Mouse (Mus musculus) frontal cortex, adult 2 months (tissue): ENCODE results near the gene Usp35. TPM values are rescaled to one million over a fixed set of nuclear protein-coding genes. Genes with fewer than 3 reads are reported as not detected.

ENCODE experiments used
- DNase-seq, 2 experiments: peaks; one replicate each; pipeline ENCODE4 v3.0.0; 2022; ENCODE audit warnings: low spot score in 1 of 2; ENCODE audit errors: extremely low spot score in 1 of 2
- polyA plus RNA-seq: library from polyadenylated mRNA; depleted of rRNA; stranded (reverse); fragments of >200 nt; gene quantifications from 2 replicates; pipeline ENCODE4 v1.2.3, GENCODE M21; 2012; rRNA removed

Gene Usp35
- polyA plus RNA-seq, 1 experiment, result 18.8 TPM

DNA sequence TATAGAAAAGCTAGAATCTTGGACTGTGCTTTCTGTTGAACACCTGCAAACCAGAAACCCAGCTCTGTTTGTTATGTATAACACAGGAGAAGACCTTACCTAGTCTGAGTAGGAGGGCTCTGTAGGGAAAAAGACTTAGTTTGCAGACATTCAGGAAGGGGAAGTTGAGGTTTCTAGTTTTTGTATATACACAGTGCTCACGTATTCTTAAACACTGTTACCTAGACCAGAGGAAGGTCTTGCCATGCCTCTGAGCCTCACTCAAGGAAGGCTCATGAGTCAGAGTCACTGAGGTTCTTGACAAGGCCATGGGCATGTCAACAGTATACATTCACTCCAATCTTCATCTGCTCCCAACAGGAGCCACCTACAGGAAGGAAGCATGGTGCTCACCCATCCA is 60.8 kb downstream of the Usp35 start:
- DNase-seq, result no peak

GRCm38 (mm10) chr7:97270367-97270766 is 61.5 kb downstream of the Usp35 start:
- DNase-seq, result no peak

- no peak for DNase-seq
Measured at GRCm38 (mm10) chr7:97262541-97262940, 69.3 kb downstream of the Usp35 start.

Other genes with a start within 250 kb of the Usp35 start
- gene Kctd21, start 307 bp upstream of the Usp35 start, polyA plus RNA-seq, result 13.5 and 14.0 TPM in 2 replicates
- 10.9 and 12.8 TPM in 2 replicates for gene Alg8, start 39.6 kb upstream of the Usp35 start, polyA plus RNA-seq
- 247 and 298 TPM in 2 replicates for gene Ndufc2, start 68.0 kb upstream of the Usp35 start, polyA plus RNA-seq
- gene Thrsp, start 85.7 kb upstream of the Usp35 start, polyA plus RNA-seq, result 34.7 and 44.7 TPM in 2 replicates
- gene Kctd14, start 119.3 kb upstream of the Usp35 start, polyA plus RNA-seq, result 6.2 and 6.4 TPM in 2 replicates
- gene Ints4, start 148.9 kb upstream of the Usp35 start, polyA plus RNA-seq, result 50.7 and 67.3 TPM in 2 replicates
- gene Aamdc, start 247.5 kb upstream of the Usp35 start, polyA plus RNA-seq, result 56.3 and 59.9 TPM in 2 replicates
- 16.5 and 18.0 TPM in 2 replicates for gene Rsf1, start 247.9 kb upstream of the Usp35 start, polyA plus RNA-seq